Mouse (Mus musculus) layer of hippocampus, adult 8-10 months (tissue): ENCODE data around the gene Zcchc24. TPM values are rescaled to one million over a fixed set of nuclear protein-coding genes. Genes with fewer than 3 reads are reported as not detected.

Experiments
- DNase-seq, 2 experiments: peaks; one replicate each; pipeline ENCODE4 v3.0.0; 2022; ENCODE audit warnings: low spot score in 2 of 2
- total RNA-seq, 4 experiments: library from RNA; stranded (reverse); gene quantifications; 2 replicates each; pipeline ENCODE4 v1.2.4; 2022

The Zcchc24 gene
- total RNA-seq, 4 experiments from 2014 or later: 60.5 to 69.2 (median 63.8) TPM

- no peak for DNase-seq
These were observed 101.3 kb downstream of the Zcchc24 start for GRCm38 (mm10) chr14:25667587-25667986.

GRCm38 (mm10) chr14:25666668-25667376 is 102.0 kb downstream of the Zcchc24 start:
- no peak for DNase-seq

- DNase-seq: no peak
These were observed 103.4 kb downstream of the Zcchc24 start for GRCm38 (mm10) chr14:25665314-25665970.

GRCm38 (mm10) chr14:25664310-25664695 is 104.5 kb downstream of the Zcchc24 start:
- no peak for DNase-seq

- DNase-seq: no peak
These were observed 105.1 kb downstream of the Zcchc24 start for GRCm38 (mm10) chr14:25663649-25664309.

Other genes starting within 250 kb of the Zcchc24 start
- 10 to 100 TPM; 25.5 to 30.6 (median 27.9) TPM for gene Ppif, start 74.9 kb downstream of the Zcchc24 start, total RNA-seq
- gene Anxa11, start 73.1 kb upstream of the Zcchc24 start, total RNA-seq: 10 to 100 TPM; 72.8 to 81.2 (median 75.5) TPM
- gene Plac9a, start 134.1 kb upstream of the Zcchc24 start, total RNA-seq: not detected
- gene Tmem254a, start 158.6 kb upstream of the Zcchc24 start, total RNA-seq: 10 to 100 TPM in 1 of 4 experiments, 1 to 10 TPM in 3; 5.0 to 12.0 (median 5.8) TPM
- gene Cphx1, start 169.3 kb upstream of the Zcchc24 start, total RNA-seq: not detected
- 1 to 10 TPM in 2 of 4 experiments, under 1 TPM in 1, not detected in 1; 0.45 to 1.3 (median 1.2) TPM for gene Duxbl1, start 209.5 kb upstream of the Zcchc24 start, total RNA-seq